Mouse (Mus musculus): ENCODE results near the gene Corin.

- TF ChIP-seq CTCF (IDR thresholded peaks at IDR 0.05; ENCODE audit: borderline replicate concordance, insufficient read depth, low read length) = no peak
- no peak for TF ChIP-seq POLR2A (IDR thresholded peaks at IDR 0.05; ENCODE audit: low read depth, low read length)
Measured at GRCm38 (mm10) chr5:72365801-72366200, 138.5 kb downstream of the Corin start.

Measured in embryonic fibroblast, embryonic 13.5 days (primary cell).